Mouse (Mus musculus) intestine, embryonic 16.5 days (tissue): ENCODE measurements around the gene Tmem51. TPM values are rescaled to one million over a fixed set of nuclear protein-coding genes. Genes with fewer than 3 reads are reported as not detected.
A peak's percentile ranks its signal among the peaks of the same experiment; 100 is the strongest.

Experiments
- ATAC-seq: fragments of 200-750 bp; cut with Nextera tagmentation; 2 replicates; pipeline ENCODE4 v1.8.0; 2017; ENCODE audit warnings: moderate TSS enrichment, moderate library complexity
- H3K27ac ChIP-seq: fragments of 300-500 bp; sonication (generic); 2 replicates; pipeline ENCODE4 v1.5.1; 2014; ENCODE audit warnings: mild to moderate bottlenecking, low read length
- H3K27me3 ChIP-seq: fragments of 300-500 bp; sonication (generic); replicated peaks from 2 replicates; pipeline ENCODE4 v1.6.1; 2014; ENCODE audit warnings: low read length, control low read depth, mixed read lengths; ENCODE audit not compliant: control insufficient read depth, insufficient read depth
- H3K36me3 ChIP-seq: fragments of 300-500 bp; sonication (generic); 2 replicates; pipeline ENCODE4 v1.6.1; 2014; ENCODE audit warnings: low read length, control low read depth; ENCODE audit not compliant: control insufficient read depth, insufficient read depth
- H3K4me1 ChIP-seq: fragments of 300-500 bp; sonication (generic); 2 replicates; pipeline ENCODE4 v1.6.1; 2014; ENCODE audit warnings: low read length, control low read depth, mixed read lengths; ENCODE audit not compliant: control insufficient read depth, insufficient read depth
- H3K4me2 ChIP-seq: fragments of 300-500 bp; sonication (generic); 2 replicates; pipeline ENCODE4 v1.6.1; 2014; ENCODE audit warnings: low read depth, low read length, control low read depth
- H3K4me3 ChIP-seq: fragments of 300-500 bp; sonication (generic); 2 replicates; pipeline ENCODE4 v1.5.1; 2014; ENCODE audit warnings: mild to moderate bottlenecking, low read length
- H3K9ac ChIP-seq: fragments of 300-500 bp; sonication (generic); 2 replicates; pipeline ENCODE4 v1.6.1; 2014; ENCODE audit warnings: low read depth, low read length
- H3K9me3 ChIP-seq: fragments of 300-500 bp; sonication (generic); 2 replicates; pipeline ENCODE4 v1.6.1; 2016; ENCODE audit warnings: low read length, control low read depth; ENCODE audit not compliant: control insufficient read depth
- WGBS: fragments of 180-500 bp; shearing (Covaris S2); extraction: QIAGEN DNeasy Blood & Tissue Kit; methylation state at CpG from one replicate; pipeline ENCODE4 v1.1.7; 2014; 5-methylcytosine and 5-hydroxymethylcytosine counted together
- polyA plus RNA-seq: library from polyadenylated mRNA; unstranded; fragments of >200 nt; fragmentation: Nextera tagmentation; extraction: Ambion mirVana; gene quantifications from 2 replicates; pipeline ENCODE4 v1.2.1, GENCODE M21; 2015

Tmem51 gene
- polyA plus RNA-seq, 1 experiment from 2014 or later = 160 TPM

GRCm38 (mm10) chr4:142083762-142084130, 358 bp downstream of the Tmem51 start:
- no peaks in the 10 kb centered on the region for H3K9me3 ChIP-seq
- H3K9ac ChIP-seq = peak overlapping the region; percentile 92
- no peaks in the 10 kb centered on the region for H3K27me3 ChIP-seq
- H3K4me2 ChIP-seq = peak overlapping the region; percentile 87
- WGBS = 1% methylated on average over 27 of the region's 29 CpGs
- peak overlapping the region; percentile 83 for H3K4me3 ChIP-seq
- peak; percentile 86 for ATAC-seq
- H3K4me1 ChIP-seq = peaks cover 44% of the 10 kb centered on the region
- H3K27ac ChIP-seq = peak overlapping the region; percentile 97
- H3K36me3 ChIP-seq = no peaks in the 10 kb centered on the region

GRCm38 (mm10) chr4:142083193-142083592, 911 bp downstream of the Tmem51 start:
- Histone ChIP-seq H3K9ac (peak overlapping the region; percentile 92), H3K36me3 (no peaks in the 10 kb centered on the region), H3K9me3 (no peaks in the 10 kb centered on the region), H3K4me3 (peak overlapping the region; percentile 83), H3K4me2 (peak overlapping the region; percentile 87), H3K27ac (peak overlapping the region; percentile 8; the same call in 1 of the 2 replicates), H3K4me1 (peaks cover 45% of the 10 kb centered on the region), H3K27me3 (no peaks in the 10 kb centered on the region)
- 47% methylated on average over 6 of the region's 6 CpGs for WGBS
- no peak for ATAC-seq

DNA sequence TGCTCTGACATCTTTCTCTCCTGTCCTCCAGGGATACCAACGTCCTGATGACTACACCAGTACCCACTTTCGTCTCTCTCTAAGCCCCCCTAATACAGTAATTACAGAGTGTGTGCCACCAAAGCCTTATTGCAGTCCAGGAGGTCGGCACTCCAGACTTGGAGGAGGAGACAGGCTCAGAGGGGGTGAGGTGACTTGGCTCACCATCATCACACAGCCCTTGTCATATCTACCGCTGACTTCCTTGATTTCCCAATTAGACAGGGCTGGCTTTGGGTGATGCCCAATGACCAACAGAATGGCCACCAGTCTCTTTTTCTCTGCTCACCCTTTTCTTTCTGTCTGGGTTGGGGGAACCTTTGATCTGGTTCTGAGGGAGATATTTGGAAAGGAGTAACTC, 1.4 kb downstream of the Tmem51 start:
- Histone ChIP-seq H3K27me3 (no peaks in the 10 kb centered on the region), H3K9me3 (no peaks in the 10 kb centered on the region), H3K4me3 (peak overlapping the region; percentile 83), H3K27ac (no peak overlapping the region), H3K4me2 (peak overlapping the region; percentile 87), H3K36me3 (no peaks in the 10 kb centered on the region), H3K9ac (peak overlapping the region; percentile 92), H3K4me1 (peaks cover 50% of the 10 kb centered on the region)
- ATAC-seq = no peak
- WGBS = 72% methylated on average over 4 of the region's 4 CpGs

- no peaks in the 10 kb centered on the region for H3K36me3 ChIP-seq
- H3K9ac ChIP-seq = peak overlapping the region; percentile 41; the same call in 1 of the 2 replicates
- H3K4me3 ChIP-seq = peak overlapping the region; percentile 13
- 46% methylated on average over 13 of the region's 13 CpGs for WGBS
- 0 out of 2 replicates have a peak overlapping the region, but pooled peaks have one; percentile 30 for H3K27ac ChIP-seq
- H3K27me3 ChIP-seq = no peaks in the 10 kb centered on the region
- no peak for ATAC-seq
- peak overlapping the region; percentile 87 for H3K4me2 ChIP-seq
- H3K4me1 ChIP-seq = peaks cover 59% of the 10 kb centered on the region
- H3K9me3 ChIP-seq = no peaks in the 10 kb centered on the region
These were observed 2.3 kb downstream of the Tmem51 start for GRCm38 (mm10) chr4:142081631-142082283.

GRCm38 (mm10) chr4:142080901-142081630, 3.0 kb downstream of the Tmem51 start:
- ATAC-seq = no peak
- Histone ChIP-seq H3K9me3 (no peaks in the 10 kb centered on the region), H3K36me3 (no peaks in the 10 kb centered on the region), H3K4me1 (peaks cover 64% of the 10 kb centered on the region), H3K27ac (peak overlapping the region; percentile 43; the same call in 1 of the 2 replicates), H3K27me3 (no peaks in the 10 kb centered on the region), H3K9ac (peak overlapping the region; percentile 17), H3K4me2 (peak overlapping the region; percentile 20), H3K4me3 (0 out of 2 replicates have a peak overlapping the region, but pooled peaks have one; percentile 5)
- 48% methylated on average over 18 of the region's 18 CpGs for WGBS

GRCm38 (mm10) chr4:142080487-142080767, 3.7 kb downstream of the Tmem51 start:
- Histone ChIP-seq H3K9me3 (no peaks in the 10 kb centered on the region), H3K27ac (peak overlapping the region; percentile 43; the same call in 1 of the 2 replicates), H3K36me3 (no peaks in the 10 kb centered on the region), H3K9ac (peak overlapping the region; percentile 17; the same call in 1 of the 2 replicates), H3K4me1 (peaks cover 65% of the 10 kb centered on the region), H3K27me3 (no peaks in the 10 kb centered on the region), H3K4me2 (peak overlapping the region; percentile 20; the same call in 1 of the 2 replicates), H3K4me3 (0 out of 2 replicates have a peak overlapping the region, but pooled peaks have one; percentile 5)
- 61% methylated on average over 4 of the region's 4 CpGs for WGBS
- ATAC-seq = no peak

- no peak overlapping the region for H3K4me2 ChIP-seq
- H3K27ac ChIP-seq = 0 out of 2 replicates have a peak overlapping the region, but pooled peaks have one; percentile 6
- whole genome bisulfite sequencing = 75% methylated on average over 14 of the region's 14 CpGs
These were observed 4.2 kb downstream of the Tmem51 start for GRCm38 (mm10) chr4:142079629-142080486.

GRCm38 (mm10) chr4:142077572-142078271, 6.4 kb downstream of the Tmem51 start:
- H3K9ac ChIP-seq = 0 out of 2 replicates have a peak overlapping the region, but pooled peaks have one; percentile 44
- no peaks in the 10 kb centered on the region for H3K9me3 ChIP-seq
- H3K4me2 ChIP-seq = peak overlapping the region; percentile 28; the same call in 1 of the 2 replicates
- H3K27ac ChIP-seq = peak overlapping the region; percentile 80
- ATAC-seq = peak; percentile 9; the same call in 1 of the 2 replicates
- no peaks in the 10 kb centered on the region for H3K36me3 ChIP-seq
- H3K4me1 ChIP-seq = peaks cover 69% of the 10 kb centered on the region
- no peaks in the 10 kb centered on the region for H3K27me3 ChIP-seq
- no peak overlapping the region for H3K4me3 ChIP-seq
- 37% methylated on average over 18 of the region's 18 CpGs for WGBS

More at GRCm38 (mm10) chr4:142079629-142080486, 4.2 kb downstream of the Tmem51 start:
- no peaks in the 10 kb centered on the region for H3K9me3 ChIP-seq
- ATAC-seq = no peak
- no peaks in the 10 kb centered on the region for H3K27me3 ChIP-seq
- H3K4me3 ChIP-seq = no peak overlapping the region
- H3K9ac ChIP-seq = no peak overlapping the region
- H3K4me1 ChIP-seq = peaks cover 67% of the 10 kb centered on the region
- no peaks in the 10 kb centered on the region for H3K36me3 ChIP-seq
